Mouse (Mus musculus): Measurements from ENCODE around the gene Rad51b. TPM values are rescaled to one million over a fixed set of nuclear protein-coding genes. Genes with fewer than 3 reads are reported as not detected.

The Rad51b gene
- polyA plus RNA-seq, 1 experiment from 2014 or later, result 3.9 TPM

DNA sequence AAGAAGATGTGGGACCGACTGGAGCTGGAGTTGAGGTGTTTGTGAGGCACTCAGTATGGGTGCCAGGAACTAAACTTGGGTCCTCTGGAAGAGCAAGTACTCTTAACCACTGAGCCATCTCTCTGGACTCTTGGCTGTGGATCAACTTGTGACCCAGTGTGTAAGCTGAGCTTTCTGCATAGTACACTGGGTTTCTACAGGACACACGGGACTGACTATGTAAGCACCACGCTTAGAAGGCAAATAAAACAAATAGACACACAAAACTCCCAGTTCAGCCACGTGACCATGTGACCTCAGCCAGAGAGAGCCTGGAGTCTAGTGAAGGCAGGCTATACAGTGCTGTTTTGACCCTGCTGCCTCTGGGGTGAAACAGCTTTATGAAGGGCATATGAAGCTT, 24.5 kb upstream of the Rad51b start:
- H3K27me3 ChIP-seq (ENCODE audit: insufficient read depth, low read length), result no peaks in the 10 kb centered on the region
- H3K4me2 ChIP-seq (ENCODE audit: low read length), result no peak overlapping the region
- ATAC-seq (replicated peaks; ENCODE audit: low FRiP score, low read depth), result no peak
- H3K4me3 ChIP-seq (replicated peaks; ENCODE audit: low read depth, low read length), result no peak overlapping the region
- no peaks in the 10 kb centered on the region for H3K9me3 ChIP-seq (replicated peaks; ENCODE audit: low read length)
- H3K36me3 ChIP-seq (ENCODE audit: insufficient read depth, low read length), result peaks cover 70% of the 10 kb centered on the region
- H3K4me1 ChIP-seq (replicated peaks; ENCODE audit: insufficient read depth, low read length), result no peaks in the 10 kb centered on the region
- 89% methylated on average over 4 of the region's 4 CpGs for WGBS
- no peak overlapping the region for H3K9ac ChIP-seq (ENCODE audit: low read depth, low read length)
- H3K27ac ChIP-seq, result no peak overlapping the region
- no peak for DNase-seq (ENCODE audit: low spot score)
- no peak for TF ChIP-seq CTCF (IDR thresholded peaks at IDR 0.05; ENCODE audit: low read depth)

DNA sequence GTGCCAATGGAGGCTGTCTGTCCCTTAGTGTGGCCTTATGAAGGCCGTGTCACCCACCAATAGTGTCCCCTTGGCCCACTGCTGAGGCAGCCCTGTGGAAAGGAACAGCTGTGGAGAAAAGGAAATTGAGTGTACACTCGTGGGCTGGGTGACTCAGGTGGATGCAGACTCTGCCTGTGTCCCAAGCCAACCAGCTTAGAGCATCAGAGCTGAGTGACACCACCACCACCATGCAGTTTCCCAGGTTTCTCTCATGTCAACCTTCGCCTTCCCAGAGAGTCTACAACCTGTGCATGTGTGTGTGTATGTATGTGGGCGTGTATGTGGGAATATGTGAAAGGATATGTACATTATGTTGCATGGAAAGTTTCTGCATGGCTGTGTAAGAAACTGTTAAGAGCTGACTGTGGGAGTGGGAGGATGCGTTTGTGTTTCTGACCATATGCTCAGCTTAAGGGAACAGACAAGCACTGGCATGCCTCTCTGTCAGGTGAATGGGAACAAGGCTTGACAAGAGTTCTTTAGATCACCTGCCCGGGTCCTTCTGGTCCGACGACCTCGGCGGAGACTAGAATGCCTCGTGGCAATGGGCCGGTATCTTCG, 17.5 kb upstream of the Rad51b start:
- 91% methylated on average over 13 of the region's 13 CpGs for WGBS
- no peak for TF ChIP-seq CTCF (IDR thresholded peaks at IDR 0.05; ENCODE audit: low read depth)

GRCm38 (mm10) chr12:79282595-79282994, 14.5 kb upstream of the Rad51b start:
- Histone ChIP-seq H3K4me3 (replicated peaks; ENCODE audit: low read depth, low read length) (no peak overlapping the region), H3K9me3 (replicated peaks; ENCODE audit: low read length) (no peaks in the 10 kb centered on the region), H3K4me1 (replicated peaks; ENCODE audit: insufficient read depth, low read length) (no peaks in the 10 kb centered on the region), H3K27ac (no peak overlapping the region), H3K9ac (ENCODE audit: low read depth, low read length) (no peak overlapping the region), H3K27me3 (ENCODE audit: insufficient read depth, low read length) (no peaks in the 10 kb centered on the region), H3K36me3 (ENCODE audit: insufficient read depth, low read length) (peaks cover 81% of the 10 kb centered on the region), H3K4me2 (ENCODE audit: low read length) (no peak overlapping the region)
- no peak for TF ChIP-seq CTCF (IDR thresholded peaks at IDR 0.05; ENCODE audit: low read depth)
- ATAC-seq (replicated peaks; ENCODE audit: low FRiP score, low read depth) (no peak), DNase-seq (ENCODE audit: low spot score) (no peak)
- WGBS, result 91% methylated on average over 8 of the region's 8 CpGs

More for the DNA sequence above, 17.5 kb upstream of the Rad51b start:
- Histone ChIP-seq H3K4me3 (replicated peaks; ENCODE audit: low read depth, low read length) (no peak overlapping the region), H3K9me3 (replicated peaks; ENCODE audit: low read length) (no peaks in the 10 kb centered on the region), H3K27me3 (ENCODE audit: insufficient read depth, low read length) (no peaks in the 10 kb centered on the region), H3K4me2 (ENCODE audit: low read length) (no peak overlapping the region), H3K4me1 (replicated peaks; ENCODE audit: insufficient read depth, low read length) (no peaks in the 10 kb centered on the region), H3K36me3 (ENCODE audit: insufficient read depth, low read length) (peaks cover 78% of the 10 kb centered on the region), H3K27ac (no peak overlapping the region), H3K9ac (ENCODE audit: low read depth, low read length) (no peak overlapping the region)
- ATAC-seq (replicated peaks; ENCODE audit: low FRiP score, low read depth) (no peak), DNase-seq (ENCODE audit: low spot score) (no peak)

GRCm38 (mm10) chr12:79292874-79293273, 4.2 kb upstream of the Rad51b start:
- TF ChIP-seq CTCF (IDR thresholded peaks at IDR 0.05; ENCODE audit: low read depth), result no peak

DNA sequence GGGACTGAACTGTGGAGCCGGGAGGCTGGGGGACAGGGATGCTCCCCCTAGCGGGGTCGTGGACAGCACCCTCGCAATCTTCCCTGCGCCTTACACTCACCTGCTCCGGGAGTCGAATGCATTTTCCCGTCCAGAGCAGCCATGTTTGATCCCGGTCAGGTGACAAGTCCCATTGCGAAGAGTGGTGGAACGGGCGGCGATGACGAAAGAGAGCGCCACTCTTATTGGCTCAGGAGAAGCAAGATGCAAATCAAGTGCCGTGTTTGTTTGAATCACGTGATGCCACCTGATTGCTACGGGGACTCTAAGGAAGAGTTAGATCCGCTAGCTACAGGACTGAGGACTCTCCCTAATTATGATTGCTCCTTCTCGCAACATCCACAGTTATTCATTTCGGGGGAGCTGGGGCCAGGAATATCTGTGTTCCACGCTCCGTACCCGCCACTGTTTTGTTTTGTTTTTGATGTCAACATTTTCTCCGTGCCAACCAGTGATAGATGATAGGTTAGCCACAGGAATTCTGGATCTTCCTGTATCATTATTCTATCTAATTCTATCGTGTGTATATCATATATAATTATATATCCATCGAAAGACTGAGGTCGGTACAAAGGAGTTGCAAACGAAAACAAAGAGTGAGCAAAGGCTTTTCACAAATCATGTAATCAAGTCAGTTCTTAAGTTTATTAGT, 811 bp upstream of the Rad51b start, which contains the start of gene Zfyve26:
Gene Zfyve26 (minus strand): TSS at position 179 of the 691 bp plus-strand sequence.
- H3K36me3 ChIP-seq (ENCODE audit: insufficient read depth, low read length), result 0 out of 2 replicates have a peak, but pooled peaks cover 3% of the 10 kb centered on the region
- peak within 1 kb of the TSS; percentile 75 for H3K9ac ChIP-seq (ENCODE audit: low read depth, low read length)
- H3K27ac ChIP-seq, result peak within 1 kb of the TSS; percentile 80
- peak; percentile 48; the same call in 1 of the 2 replicates for TF ChIP-seq CTCF (IDR thresholded peaks at IDR 0.05; ENCODE audit: low read depth)
- peak within 1 kb of the TSS; percentile 85 for H3K4me2 ChIP-seq (ENCODE audit: low read length)
- peak within 1 kb of the TSS; percentile 65 for H3K4me3 ChIP-seq (replicated peaks; ENCODE audit: low read depth, low read length)
- no peaks in the 10 kb centered on the region for H3K9me3 ChIP-seq (replicated peaks; ENCODE audit: low read length)
- under 1% methylated on average over 29 of the region's 29 CpGs for WGBS
- 0 out of 2 replicates have a peak, but pooled peaks cover 4% of the 10 kb centered on the region for H3K4me1 ChIP-seq (replicated peaks; ENCODE audit: insufficient read depth, low read length)
- H3K27me3 ChIP-seq (ENCODE audit: insufficient read depth, low read length), result no peaks in the 10 kb centered on the region
- peak; percentile 94 for ATAC-seq (replicated peaks; ENCODE audit: low FRiP score, low read depth)
- DNase-seq (ENCODE audit: low spot score), result peak; percentile 99

More at GRCm38 (mm10) chr12:79292874-79293273, 4.2 kb upstream of the Rad51b start:
- Histone ChIP-seq H3K27me3 (ENCODE audit: insufficient read depth, low read length) (no peaks in the 10 kb centered on the region), H3K9ac (ENCODE audit: low read depth, low read length) (no peak overlapping the region), H3K36me3 (ENCODE audit: insufficient read depth, low read length) (peaks cover 12% of the 10 kb centered on the region), H3K4me1 (replicated peaks; ENCODE audit: insufficient read depth, low read length) (0 out of 2 replicates have a peak, but pooled peaks cover 4% of the 10 kb centered on the region), H3K4me2 (ENCODE audit: low read length) (no peak overlapping the region), H3K9me3 (replicated peaks; ENCODE audit: low read length) (no peaks in the 10 kb centered on the region), H3K4me3 (replicated peaks; ENCODE audit: low read depth, low read length) (no peak overlapping the region), H3K27ac (no peak overlapping the region)
- WGBS, result 81% methylated on average over 6 of the region's 6 CpGs
- ATAC-seq (replicated peaks; ENCODE audit: low FRiP score, low read depth) (no peak), DNase-seq (ENCODE audit: low spot score) (no peak)

DNA sequence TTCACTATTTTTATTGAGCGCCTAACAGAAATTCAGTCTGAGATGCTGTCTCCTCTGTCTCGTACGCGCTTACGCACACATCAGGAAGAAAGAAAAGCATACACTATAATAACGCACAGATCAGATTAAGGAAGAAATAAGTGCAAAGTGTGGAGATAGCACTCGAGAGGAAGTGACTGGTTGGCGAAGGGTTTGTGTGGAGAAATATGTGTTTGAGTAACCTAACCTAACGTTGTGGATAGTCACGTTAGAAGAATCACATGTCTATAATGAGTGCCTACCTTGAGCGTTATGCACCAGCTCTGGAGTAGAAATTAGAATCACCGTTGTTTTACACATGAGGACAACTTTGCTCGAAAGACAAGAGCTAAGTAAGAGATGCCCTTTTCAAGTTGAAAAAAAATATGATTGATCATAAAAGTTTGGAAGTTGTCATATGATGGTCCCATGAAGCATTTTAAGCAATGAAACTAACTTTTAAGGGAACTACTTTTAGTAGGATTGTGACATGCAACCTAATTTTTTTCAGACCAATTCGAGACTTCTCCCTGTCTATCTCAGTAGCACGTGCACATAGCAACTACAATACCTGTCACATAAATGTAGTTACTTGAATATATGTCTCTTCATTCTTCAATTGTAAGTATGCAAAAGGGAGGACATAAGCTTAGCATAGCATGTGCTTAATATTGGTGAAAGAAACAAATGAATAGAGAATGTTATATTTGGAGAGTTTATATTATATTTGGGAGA, 978 bp downstream of the Rad51b start:
- peak overlapping the region; percentile 65 for H3K4me3 ChIP-seq (replicated peaks; ENCODE audit: low read depth, low read length)
- ATAC-seq (replicated peaks; ENCODE audit: low FRiP score, low read depth) (no peak), DNase-seq (ENCODE audit: low spot score) (peak; percentile 1)
- no peak for TF ChIP-seq CTCF (IDR thresholded peaks at IDR 0.05; ENCODE audit: low read depth)
- H3K9ac ChIP-seq (ENCODE audit: low read depth, low read length), result peak overlapping the region; percentile 56
- H3K4me2 ChIP-seq (ENCODE audit: low read length), result peak overlapping the region; percentile 85
- WGBS, result 13% methylated on average over 15 of the region's 15 CpGs
- 0 out of 2 replicates have a peak, but pooled peaks cover 4% of the 10 kb centered on the region for H3K4me1 ChIP-seq (replicated peaks; ENCODE audit: insufficient read depth, low read length)
- H3K27ac ChIP-seq, result no peak overlapping the region
- H3K9me3 ChIP-seq (replicated peaks; ENCODE audit: low read length), result no peaks in the 10 kb centered on the region
- H3K27me3 ChIP-seq (ENCODE audit: insufficient read depth, low read length), result no peaks in the 10 kb centered on the region
- no peaks in the 10 kb centered on the region for H3K36me3 ChIP-seq (ENCODE audit: insufficient read depth, low read length)

Measured in kidney, postnatal 0 days (tissue).